Mouse (Mus musculus): ENCODE measurements around the gene Fam120b.

- TF ChIP-seq POLR2A (IDR thresholded peaks at IDR 0.05; ENCODE audit: borderline replicate concordance, insufficient read depth, low read length) (no peak), CTCF (IDR thresholded peaks at IDR 0.05; ENCODE audit: borderline replicate concordance, insufficient read depth, low read depth, low read length) (peak; percentile 81)
Observed at GRCm38 (mm10) chr17:15467669-15468068, 71.7 kb downstream of the Fam120b start.

Measured in cerebellum, adult 2 months (tissue).